Mouse (Mus musculus): ENCODE data around the gene Rgs17.

GRCm38 (mm10) chr10:5798069-5798468 lies 124.1 kb downstream of the Rgs17 start:
- no peak for TF ChIP-seq CTCF (IDR thresholded peaks at IDR 0.05; ENCODE audit: borderline replicate concordance, control insufficient read depth, extremely low read depth, insufficient read depth, low read length, poor library complexity)
- no peak for TF ChIP-seq POLR2A (IDR thresholded peaks at IDR 0.05; ENCODE audit: control insufficient read depth, extremely low read depth, insufficient read depth, low read length, poor library complexity)
